Mouse (Mus musculus): Measurements from ENCODE around the gene Alg5. TPM values are rescaled to one million over a fixed set of nuclear protein-coding genes. Genes with fewer than 3 reads are reported as not detected.
A peak's percentile ranks its signal among the peaks of the same experiment; 100 is the strongest.

Alg5 gene
- 41.4 and 43.4 TPM in 2 replicates for polyA plus RNA-seq (2015; fragmentation: Nextera tagmentation; extraction: Ambion mirVana)

DNA sequence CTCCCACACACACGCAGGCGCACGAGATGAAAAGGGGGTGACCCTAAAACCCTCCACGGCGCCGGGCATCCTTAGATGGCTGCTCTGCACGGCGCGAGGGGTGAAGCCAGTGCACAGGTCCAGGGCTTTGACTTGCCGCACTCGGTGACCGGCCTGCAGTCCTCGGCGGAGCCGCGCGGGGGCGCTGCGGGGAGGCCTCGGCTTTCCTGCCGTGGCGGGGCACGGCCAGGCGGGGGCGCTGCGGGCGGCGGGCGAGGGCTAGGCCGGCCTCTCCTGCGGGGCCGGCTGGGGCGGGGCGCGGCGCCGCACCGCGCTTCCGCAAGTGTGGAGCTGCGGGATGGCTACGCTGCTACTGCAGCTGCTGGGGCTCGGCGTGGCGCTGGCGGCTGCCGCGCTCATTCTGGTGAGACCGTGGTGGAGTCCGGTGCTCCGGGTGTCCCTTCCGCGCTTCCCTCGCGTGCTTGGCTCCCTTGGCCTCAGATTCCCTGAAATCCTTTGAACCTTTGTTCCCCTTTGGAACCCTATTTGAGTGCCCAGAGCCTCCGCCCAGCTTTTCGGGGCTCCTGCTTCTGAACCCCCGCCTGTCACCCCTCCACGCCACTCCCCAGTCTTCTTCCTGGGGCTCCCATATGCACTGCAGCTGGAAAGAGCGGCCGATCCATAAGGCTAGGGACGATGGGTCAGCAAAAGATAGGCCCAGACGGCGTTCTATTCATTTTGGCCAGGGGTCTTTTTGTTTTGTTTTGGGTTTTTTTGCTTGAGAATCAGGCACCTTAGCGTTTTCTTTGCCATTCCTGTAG, at the start of gene Alg5, which contains the start of gene Exosc8:
Gene Alg5 (plus strand): TSS at position 293 of the 800 bp plus-strand sequence.
Gene Exosc8 (minus strand): TSS at position 147 of the 800 bp plus-strand sequence.
- H3K4me3 ChIP-seq (ENCODE audit: low read depth, low read length): peak within 1 kb of the TSS; percentile 90
- H3K36me3 ChIP-seq (replicated peaks; ENCODE audit: insufficient read depth, low read length): peaks cover 25% of the 10 kb centered on the region
- H3K9ac ChIP-seq (replicated peaks): peak within 1 kb of the TSS; percentile 88
- DNase-seq (peak; percentile 95), ATAC-seq (peak; percentile 85)
- no peaks in the 10 kb centered on the region for H3K9me3 ChIP-seq (ENCODE audit: low read length)
- H3K27me3 ChIP-seq (ENCODE audit: insufficient read depth, low read length): no peaks in the 10 kb centered on the region
- WGBS (ENCODE audit: insufficient replicate concordance): under 1% methylated on average over 64 of the region's 65 CpGs
- peak within 1 kb of the TSS; percentile 93 for H3K4me2 ChIP-seq (ENCODE audit: low read depth, low read length)
- H3K27ac ChIP-seq (ENCODE audit: low read depth): peak within 1 kb of the TSS; percentile 99
- peak; percentile 94 for TF ChIP-seq CTCF (IDR thresholded peaks at IDR 0.05; ENCODE audit: low read depth)
- no peak for TF ChIP-seq EP300 (IDR thresholded peaks at IDR 0.05; ENCODE audit: low read depth)
- H3K4me1 ChIP-seq (ENCODE audit: insufficient read depth): peaks cover 11% of the 10 kb centered on the region

DNA sequence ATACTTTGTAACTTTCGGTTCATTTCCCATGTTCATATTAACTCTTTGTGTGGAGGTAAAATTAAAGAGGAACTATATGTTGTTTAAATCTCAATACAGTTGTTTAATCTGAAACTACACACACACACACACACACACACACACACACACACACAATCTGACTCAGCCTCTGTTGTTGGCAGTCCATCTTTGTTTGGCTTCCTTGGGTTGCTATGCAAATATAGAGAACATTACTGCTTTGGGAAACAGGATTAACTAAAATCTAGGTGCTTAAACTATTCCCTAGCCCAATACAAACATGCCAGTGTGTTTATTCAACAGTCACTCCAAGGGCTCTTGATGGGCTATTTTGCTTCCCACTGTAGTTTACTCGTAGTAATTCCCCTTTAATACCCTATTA, 48.1 kb upstream of the Alg5 start:
- DNase-seq: no peak
- H3K4me3 ChIP-seq (ENCODE audit: low read depth, low read length): no peak overlapping the region
- H3K27me3 ChIP-seq (ENCODE audit: insufficient read depth, low read length): no peaks in the 10 kb centered on the region
- no peaks in the 10 kb centered on the region for H3K9me3 ChIP-seq (ENCODE audit: low read length)
- 60% methylated on average over 2 of the region's 2 CpGs for WGBS (ENCODE audit: insufficient replicate concordance)
- 0 out of 2 replicates have a peak, but pooled peaks cover 4% of the 10 kb centered on the region for H3K4me1 ChIP-seq (ENCODE audit: insufficient read depth)
- H3K27ac ChIP-seq (ENCODE audit: low read depth): no peak overlapping the region
- no peak for ATAC-seq
- no peak overlapping the region for H3K4me2 ChIP-seq (ENCODE audit: low read depth, low read length)
- no peaks in the 10 kb centered on the region for H3K36me3 ChIP-seq (replicated peaks; ENCODE audit: insufficient read depth, low read length)
- no peak overlapping the region for H3K9ac ChIP-seq (replicated peaks)
- TF ChIP-seq EP300 (IDR thresholded peaks at IDR 0.05; ENCODE audit: low read depth) (no peak), CTCF (IDR thresholded peaks at IDR 0.05; ENCODE audit: low read depth) (no peak)

DNA sequence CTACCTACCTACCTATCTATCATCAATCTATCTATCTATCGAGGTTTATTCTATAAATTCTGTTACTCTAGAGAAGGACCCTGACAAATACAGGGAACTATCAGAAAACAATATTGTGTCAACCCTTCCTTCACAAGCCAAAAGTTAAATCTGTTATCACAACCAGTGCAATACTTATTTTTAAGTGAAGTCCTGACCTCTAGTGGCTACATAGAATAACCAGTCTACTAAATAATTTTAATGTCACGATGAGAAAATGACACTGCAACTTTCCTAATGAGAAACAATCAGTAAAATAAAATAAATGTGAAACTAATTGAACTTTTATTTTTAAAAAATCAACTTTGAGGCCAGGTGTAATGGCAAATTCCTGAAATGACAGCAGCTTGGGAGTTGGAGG, 46.2 kb upstream of the Alg5 start:
- WGBS (ENCODE audit: insufficient replicate concordance): 35% methylated on average over 2 of the region's 2 CpGs
- no peak for ATAC-seq
- H3K4me1 ChIP-seq (ENCODE audit: insufficient read depth): 0 out of 2 replicates have a peak, but pooled peaks cover 4% of the 10 kb centered on the region
- no peak overlapping the region for H3K27ac ChIP-seq (ENCODE audit: low read depth)
- H3K9me3 ChIP-seq (ENCODE audit: low read length): no peaks in the 10 kb centered on the region
- no peaks in the 10 kb centered on the region for H3K36me3 ChIP-seq (replicated peaks; ENCODE audit: insufficient read depth, low read length)
- TF ChIP-seq CTCF (IDR thresholded peaks at IDR 0.05; ENCODE audit: low read depth) (peak; percentile 54), EP300 (IDR thresholded peaks at IDR 0.05; ENCODE audit: low read depth) (no peak)
- no peak overlapping the region for H3K4me3 ChIP-seq (ENCODE audit: low read depth, low read length)
- no peak for DNase-seq
- H3K4me2 ChIP-seq (ENCODE audit: low read depth, low read length): no peak overlapping the region
- H3K27me3 ChIP-seq (ENCODE audit: insufficient read depth, low read length): no peaks in the 10 kb centered on the region
- no peak overlapping the region for H3K9ac ChIP-seq (replicated peaks)

DNA sequence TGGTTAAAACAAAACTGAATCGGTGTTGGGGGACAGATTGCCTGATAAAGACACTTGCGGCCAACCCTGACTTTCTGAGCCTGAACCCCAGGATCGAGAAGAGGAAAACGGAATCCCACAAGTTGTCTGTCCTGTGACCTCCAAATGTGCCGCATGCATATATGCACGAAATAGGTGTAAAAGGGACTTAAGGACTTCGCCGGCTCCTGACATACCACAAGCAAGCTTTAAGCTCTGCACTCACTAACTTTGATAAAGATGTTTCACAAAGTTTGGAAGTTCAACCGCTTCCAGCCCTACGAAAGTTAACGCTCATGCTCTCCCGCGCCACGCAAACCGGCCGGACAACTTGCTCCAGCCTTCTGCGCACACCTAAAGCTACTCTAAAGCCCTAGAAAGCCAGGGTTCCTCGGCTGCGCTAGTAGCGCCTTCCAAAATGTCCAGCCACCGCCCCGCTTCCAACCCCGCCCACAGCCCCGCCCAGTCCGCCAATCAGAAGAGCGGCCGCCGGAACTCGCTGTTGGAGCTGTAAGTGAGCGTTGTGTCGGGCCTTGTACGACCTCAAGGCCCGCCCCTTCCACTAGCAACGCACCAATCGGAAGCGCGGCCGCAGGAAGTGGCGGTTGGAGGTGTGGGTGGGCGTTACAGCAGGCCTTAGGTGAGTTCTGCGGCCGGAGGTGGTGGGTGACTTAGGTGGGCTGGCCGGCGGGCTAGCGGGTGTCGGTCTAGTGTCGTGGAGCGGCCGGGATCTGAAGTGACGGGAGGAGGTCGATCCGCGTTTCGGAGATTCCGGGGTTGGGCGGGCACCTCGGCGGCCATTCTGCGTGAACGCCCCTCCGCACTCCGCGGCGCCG, 42.9 kb upstream of the Alg5 start, which contains the start of gene Supt20:
Gene Supt20 (plus strand): TSS at position 606 of the 854 bp plus-strand sequence.
- Histone ChIP-seq H3K36me3 (replicated peaks; ENCODE audit: insufficient read depth, low read length) (peaks cover 19% of the 10 kb centered on the region), H3K4me3 (ENCODE audit: low read depth, low read length) (peak within 1 kb of the TSS; percentile 70), H3K9me3 (ENCODE audit: low read length) (no peaks in the 10 kb centered on the region), H3K27ac (ENCODE audit: low read depth) (peak within 1 kb of the TSS; percentile 92), H3K4me1 (ENCODE audit: insufficient read depth) (peaks cover 11% of the 10 kb centered on the region; the same call in 1 of the 2 replicates), H3K9ac (replicated peaks) (peak within 1 kb of the TSS; percentile 68), H3K4me2 (ENCODE audit: low read depth, low read length) (peak within 1 kb of the TSS; percentile 90), H3K27me3 (ENCODE audit: insufficient read depth, low read length) (no peaks in the 10 kb centered on the region)
- TF ChIP-seq EP300 (IDR thresholded peaks at IDR 0.05; ENCODE audit: low read depth) (peak; percentile 47; the same call in 1 of the 2 replicates), CTCF (IDR thresholded peaks at IDR 0.05; ENCODE audit: low read depth) (no peak)
- ATAC-seq (peak; percentile 100), DNase-seq (peak; percentile 97)
- under 1% methylated on average over 62 of the region's 65 CpGs for WGBS (ENCODE audit: insufficient replicate concordance)

DNA sequence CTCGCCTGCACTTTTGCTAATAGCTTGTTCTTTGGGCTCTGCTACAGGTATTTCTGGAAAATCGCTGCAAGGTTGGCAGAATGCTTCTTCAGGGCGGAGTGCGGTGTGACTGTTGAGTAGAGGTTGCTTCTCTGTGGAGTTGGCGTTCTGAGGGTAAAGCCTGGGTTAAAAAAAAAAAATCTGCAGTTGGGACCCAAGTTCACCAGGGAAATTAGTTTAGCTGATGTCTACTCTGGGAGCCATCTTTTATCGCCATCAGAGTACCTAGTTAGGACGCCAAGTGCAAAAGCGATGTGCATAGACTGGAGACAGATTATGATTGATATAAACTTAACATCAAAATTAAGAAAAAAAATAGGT, 42.3 kb upstream of the Alg5 start:
- Histone ChIP-seq H3K9me3 (ENCODE audit: low read length) (no peaks in the 10 kb centered on the region), H3K4me3 (ENCODE audit: low read depth, low read length) (peak overlapping the region; percentile 70), H3K4me2 (ENCODE audit: low read depth, low read length) (peak overlapping the region; percentile 73), H3K27me3 (ENCODE audit: insufficient read depth, low read length) (no peaks in the 10 kb centered on the region), H3K27ac (ENCODE audit: low read depth) (peak overlapping the region; percentile 92), H3K4me1 (ENCODE audit: insufficient read depth) (peaks cover 11% of the 10 kb centered on the region; the same call in 1 of the 2 replicates), H3K36me3 (replicated peaks; ENCODE audit: insufficient read depth, low read length) (peaks cover 19% of the 10 kb centered on the region), H3K9ac (replicated peaks) (peak overlapping the region; percentile 68)
- ATAC-seq (peak; percentile 10), DNase-seq (no peak)
- WGBS (ENCODE audit: insufficient replicate concordance): under 1% methylated on average over 8 of the region's 8 CpGs
- TF ChIP-seq EP300 (IDR thresholded peaks at IDR 0.05; ENCODE audit: low read depth): no peak
- no peak for TF ChIP-seq CTCF (IDR thresholded peaks at IDR 0.05; ENCODE audit: low read depth)
